Mouse (Mus musculus) embryonic facial prominence, embryonic 11.5 days (tissue): ENCODE data around the gene Ttc12. TPM values are rescaled to one million over a fixed set of nuclear protein-coding genes. Genes with fewer than 3 reads are reported as not detected.

ENCODE experiments used
- ATAC-seq: fragments of 200-750 bp; cut with Nextera tagmentation; replicated peaks from 2 replicates; pipeline ENCODE4 v1.8.0; 2017; ENCODE audit warnings: low read depth; ENCODE audit not compliant: insufficient number of reproducible peaks, low FRiP score, low TSS enrichment
- DNase-seq: peaks from one replicate; pipeline ENCODE4 v3.0.0-alpha.2; 2015; ENCODE audit warnings: low spot score
- H3K27ac ChIP-seq: fragments of 300-500 bp; sonication (generic); replicated peaks from 2 replicates; pipeline ENCODE4 v1.5.1; 2014; ENCODE audit warnings: mild to moderate bottlenecking, low read depth, low read length, control low read depth
- H3K27me3 ChIP-seq: fragments of 300-500 bp; sonication (generic); 2 replicates; pipeline ENCODE4 v1.6.1; 2014; ENCODE audit warnings: mild to moderate bottlenecking, low read length, moderate library complexity, mixed read lengths; ENCODE audit not compliant: control insufficient read depth, insufficient read depth
- H3K36me3 ChIP-seq: fragments of 300-500 bp; sonication (generic); replicated peaks from 2 replicates; pipeline ENCODE4 v1.6.1; 2014; ENCODE audit warnings: low read depth, mild to moderate bottlenecking, low read length, moderate library complexity, mixed read lengths; ENCODE audit not compliant: control insufficient read depth, insufficient read depth
- H3K4me1 ChIP-seq: fragments of 300-500 bp; sonication (generic); 2 replicates; pipeline ENCODE4 v1.6.1; 2014; ENCODE audit warnings: low read length, mixed read lengths; ENCODE audit not compliant: control insufficient read depth, insufficient read depth
- H3K4me2 ChIP-seq: fragments of 300-500 bp; sonication (generic); 2 replicates; pipeline ENCODE4 v1.6.1; 2014; ENCODE audit warnings: low read depth, mild to moderate bottlenecking, control low read depth, low read length, moderate library complexity
- H3K4me3 ChIP-seq: fragments of 300-500 bp; sonication (generic); 2 replicates; pipeline ENCODE4 v1.5.1; 2014; ENCODE audit warnings: low read depth, low read length, control low read depth
- H3K9ac ChIP-seq: fragments of 300-500 bp; sonication (generic); replicated peaks from 2 replicates; pipeline ENCODE4 v1.6.1; 2014; ENCODE audit warnings: mild to moderate bottlenecking, control low read depth, low read length
- H3K9me3 ChIP-seq: fragments of 300-500 bp; sonication (generic); replicated peaks from 2 replicates; pipeline ENCODE4 v1.6.1; 2016; ENCODE audit warnings: mild to moderate bottlenecking, low read length, inconsistent platforms, mixed read lengths; ENCODE audit not compliant: control insufficient read depth
- WGBS: fragments of 180-500 bp; shearing (Covaris S2); extraction: QIAGEN DNeasy Blood & Tissue Kit; methylation state at CpG from one replicate; pipeline ENCODE4 v1.1.7; 2014; 5-methylcytosine and 5-hydroxymethylcytosine counted together
- polyA plus RNA-seq: library from polyadenylated mRNA; unstranded; fragments of >200 nt; fragmentation: Nextera tagmentation; extraction: Ambion mirVana; gene quantifications from 2 replicates; pipeline ENCODE4 v1.2.1, GENCODE M21; 2014

Gene Ttc12
- polyA plus RNA-seq, 1 experiment from 2014 or later = 1.9 TPM

- ATAC-seq (no peak), DNase-seq (no peak)
- Histone ChIP-seq H3K27me3 (no peaks in the 10 kb centered on the region), H3K9ac (no peak overlapping the region), H3K27ac (no peak overlapping the region), H3K4me1 (no peaks in the 10 kb centered on the region), H3K36me3 (no peaks in the 10 kb centered on the region), H3K4me2 (no peak overlapping the region), H3K9me3 (no peaks in the 10 kb centered on the region), H3K4me3 (no peak overlapping the region)
- 65% methylated on average over 1 of the region's 1 CpGs for WGBS
These were observed 60.4 kb downstream of the Ttc12 start for GRCm38 (mm10) chr9:49425585-49425984.

- no peak overlapping the region for H3K27ac ChIP-seq
- no peaks in the 10 kb centered on the region for H3K36me3 ChIP-seq
- 94% methylated on average over 5 of the region's 5 CpGs for WGBS
- no peaks in the 10 kb centered on the region for H3K4me1 ChIP-seq
- H3K4me3 ChIP-seq = no peak overlapping the region
- H3K4me2 ChIP-seq = no peak overlapping the region
- DNase-seq (no peak), ATAC-seq (no peak)
- no peaks in the 10 kb centered on the region for H3K9me3 ChIP-seq
- H3K9ac ChIP-seq = no peak overlapping the region
- no peaks in the 10 kb centered on the region for H3K27me3 ChIP-seq
These were observed 62.2 kb downstream of the Ttc12 start for GRCm38 (mm10) chr9:49423866-49424265.

- H3K9ac ChIP-seq = no peak overlapping the region
- no peak for DNase-seq
- H3K4me2 ChIP-seq = no peak overlapping the region
- 76% methylated on average over 5 of the region's 5 CpGs for WGBS
- no peaks in the 10 kb centered on the region for H3K9me3 ChIP-seq
- H3K27me3 ChIP-seq = no peaks in the 10 kb centered on the region
- H3K4me3 ChIP-seq = no peak overlapping the region
- H3K4me1 ChIP-seq = no peaks in the 10 kb centered on the region
- no peak overlapping the region for H3K27ac ChIP-seq
- ATAC-seq = no peak
- no peaks in the 10 kb centered on the region for H3K36me3 ChIP-seq
These were observed 75.4 kb downstream of the Ttc12 start for GRCm38 (mm10) chr9:49410621-49411020.

- H3K27me3 ChIP-seq = no peaks in the 10 kb centered on the region
- ATAC-seq = no peak
- no peak overlapping the region for H3K27ac ChIP-seq
- no peaks in the 10 kb centered on the region for H3K4me1 ChIP-seq
- no peaks in the 10 kb centered on the region for H3K36me3 ChIP-seq
- no peak overlapping the region for H3K4me3 ChIP-seq
- no peak overlapping the region for H3K9ac ChIP-seq
- no peak overlapping the region for H3K4me2 ChIP-seq
- 91% methylated on average over 5 of the region's 5 CpGs for WGBS
- no peak for DNase-seq
- no peaks in the 10 kb centered on the region for H3K9me3 ChIP-seq
These were observed 79.0 kb downstream of the Ttc12 start for GRCm38 (mm10) chr9:49407028-49407427.

GRCm38 (mm10) chr9:49403711-49404110 lies 82.3 kb downstream of the Ttc12 start:
- no peak overlapping the region for H3K27ac ChIP-seq
- H3K9me3 ChIP-seq = no peaks in the 10 kb centered on the region
- no peak overlapping the region for H3K4me2 ChIP-seq
- no peak overlapping the region for H3K4me3 ChIP-seq
- H3K36me3 ChIP-seq = no peaks in the 10 kb centered on the region
- no peak overlapping the region for H3K9ac ChIP-seq
- DNase-seq (peak; percentile 26), ATAC-seq (no peak)
- H3K4me1 ChIP-seq = no peaks in the 10 kb centered on the region
- WGBS = 69% methylated on average over 2 of the region's 2 CpGs
- no peaks in the 10 kb centered on the region for H3K27me3 ChIP-seq

- H3K9me3 ChIP-seq = no peaks in the 10 kb centered on the region
These were observed 90.0 kb downstream of the Ttc12 start for GRCm38 (mm10) chr9:49396006-49396405.

GRCm38 (mm10) chr9:49392242-49392641 lies 93.8 kb downstream of the Ttc12 start:
- WGBS = 69% methylated on average over 2 of the region's 2 CpGs
- H3K9me3 ChIP-seq = no peaks in the 10 kb centered on the region
- H3K27ac ChIP-seq = no peak overlapping the region
- H3K4me3 ChIP-seq = no peak overlapping the region
- DNase-seq (no peak), ATAC-seq (no peak)
- H3K4me1 ChIP-seq = no peaks in the 10 kb centered on the region
- no peak overlapping the region for H3K9ac ChIP-seq
- H3K4me2 ChIP-seq = no peak overlapping the region
- no peaks in the 10 kb centered on the region for H3K36me3 ChIP-seq
- H3K27me3 ChIP-seq = no peaks in the 10 kb centered on the region

More at GRCm38 (mm10) chr9:49396006-49396405, 90.0 kb downstream of the Ttc12 start:
- no peak for DNase-seq
- Histone ChIP-seq H3K27me3 (no peaks in the 10 kb centered on the region), H3K4me3 (no peak overlapping the region), H3K4me2 (no peak overlapping the region), H3K27ac (no peak overlapping the region), H3K9ac (no peak overlapping the region), H3K36me3 (no peaks in the 10 kb centered on the region), H3K4me1 (no peaks in the 10 kb centered on the region)
- no peak for ATAC-seq
